Mouse (Mus musculus) G1E (cell line): ENCODE measurements at regions not wholly inside any gene's neighbourhood (a gene's known extent, or its start where the extent isn't known, plus 50 kb on each side); places are given as distances from the start of the nearest gene placed in this dataset.

ENCODE experiments used
- ATAC-seq: 2 replicates; pipeline ENCODE4 v1.8.0; 2016; ENCODE audit warnings: mild to moderate bottlenecking; ENCODE audit not compliant: insufficient number of reproducible peaks, poor library complexity, low FRiP score, severe bottlenecking; ENCODE audit errors: extremely low read depth
- DNase-seq: peaks from one replicate; pipeline ENCODE4 v3.0.0; 2012; ENCODE audit warnings: low spot score
- H3K27me3 ChIP-seq: 2 replicates; pipeline ENCODE4 v1.6.1; 2012; ENCODE audit warnings: mild to moderate bottlenecking, low read length, inconsistent platforms; ENCODE audit not compliant: insufficient read depth
- H3K36me3 ChIP-seq: replicated peaks from 2 replicates; pipeline ENCODE3; 2012; ENCODE audit warnings: mild to moderate bottlenecking, inconsistent platforms
- H3K4me1 ChIP-seq: 2 replicates; pipeline ENCODE4 v1.6.1; 2012; ENCODE audit warnings: low read depth, low read length, inconsistent platforms, mixed read lengths; ENCODE audit not compliant: insufficient read depth
- H3K4me3 ChIP-seq: 2 replicates; pipeline ENCODE4 v1.5.1; 2012; ENCODE audit warnings: low read depth, mild to moderate bottlenecking, inconsistent platforms, low read length, moderate library complexity, mixed read lengths
- H3K9me3 ChIP-seq: replicated peaks from 2 replicates; pipeline ENCODE4 v1.6.1; 2012; ENCODE audit warnings: inconsistent platforms
- CTCF ChIP-seq: IDR thresholded peaks from 2 replicates; pipeline ENCODE4 v1.5.1; 2012; ENCODE audit warnings: low read depth, low read length, inconsistent platforms, mixed read lengths
- GATA1 ChIP-seq: IDR thresholded peaks from 2 replicates; pipeline ENCODE4 v1.6.1; 2012; ENCODE audit warnings: borderline replicate concordance, low read length, inconsistent platforms, mixed read lengths
- GATA2 ChIP-seq: IDR thresholded peaks from 2 replicates; pipeline ENCODE4 v1.6.1; 2012; ENCODE audit warnings: low read depth, low read length, inconsistent platforms, borderline replicate concordance
- POLR2AphosphoS5 ChIP-seq: IDR thresholded peaks from 2 replicates; pipeline ENCODE4 v1.6.1; 2012; ENCODE audit warnings: low read depth, low read length, inconsistent platforms; ENCODE audit not compliant: insufficient replicate concordance
- TAL1 ChIP-seq: conservative IDR thresholded peaks from 2 replicates; pipeline ENCODE4 v1.6.1; 2012; ENCODE audit warnings: low read depth, low read length, inconsistent platforms, mixed read lengths

GRCm38 (mm10) chr1:151293311-151294050 lies 50.8 kb upstream of the Ivns1abp start:
- no peak overlapping the region for H3K4me3 ChIP-seq
- ATAC-seq (no peak), DNase-seq (no peak)
- H3K9me3 ChIP-seq: no peaks in the 10 kb centered on the region
- H3K4me1 ChIP-seq: peaks cover 16% of the 10 kb centered on the region
- H3K27me3 ChIP-seq: peaks cover 6% of the 10 kb centered on the region
- H3K36me3 ChIP-seq: no peaks in the 10 kb centered on the region
- no peak for TF ChIP-seq GATA2
- no peak for TF ChIP-seq TAL1
- no peak for TF ChIP-seq POLR2AphosphoS5
- TF ChIP-seq CTCF: no peak
- no peak for TF ChIP-seq GATA1
